Mouse (Mus musculus): Measurements from ENCODE around the gene Sgf29.
"Not testable (repeated sequence)": the region's sequence is repeated elsewhere in the genome, so short reads cannot be mapped to it uniquely, and the experiment has no call there.

- TF ChIP-seq REST (IDR thresholded peaks at IDR 0.05; ENCODE audit: insufficient read depth, insufficient read length); POLR2A (IDR thresholded peaks at IDR 0.05; ENCODE audit: insufficient read length, low read depth); USF1 (IDR thresholded peaks at IDR 0.05; ENCODE audit: low read depth); MAX (IDR thresholded peaks at IDR 0.05; ENCODE audit: low read depth); TCF12 (IDR thresholded peaks at IDR 0.05; ENCODE audit: insufficient read depth, poor library complexity, severe bottlenecking); CEBPB (IDR thresholded peaks at IDR 0.05; ENCODE audit: insufficient read depth, poor library complexity, severe bottlenecking); E2F4 (IDR thresholded peaks at IDR 0.05; ENCODE audit: insufficient read depth); TCF3 (IDR thresholded peaks at IDR 0.05; ENCODE audit: insufficient read length, low read depth): not testable (repeated sequence)
Measured at GRCm38 (mm10) chr7:126643244-126643617, 5.9 kb upstream of the Sgf29 start.
